Mouse (Mus musculus): ENCODE results near the gene Gm26558. TPM values are rescaled to one million over a fixed set of nuclear protein-coding genes. Genes with fewer than 3 reads are reported as not detected.

Gm26558 gene
- total and polyA plus RNA-seq, 3 experiments = 0.24 to 0.81 TPM; not detected in 1

- TF ChIP-seq E2F4 (IDR thresholded peaks at IDR 0.05; ENCODE audit: borderline replicate concordance, low read depth, low read length) (no peak), ZC3H11A (IDR thresholded peaks at IDR 0.05; ENCODE audit: low read depth, low read length) (no peak)
Observed at GRCm38 (mm10) chr2:70645266-70645780, 16.6 kb downstream of the Gm26558 start (continued).

- no peak for DNase-seq (ENCODE audit: low read depth, low spot score)
- no peaks in the 10 kb centered on the region for H3K79me2 ChIP-seq (ENCODE audit: control insufficient read depth, insufficient read depth, low read length, poor library complexity)
- H3K4me3 ChIP-seq (ENCODE audit: control insufficient read depth in 1 of 2, insufficient read depth in 1 of 2, low read depth in 2 of 2, low read length in 2 of 2) = no peak overlapping the region
- peaks cover 0 to 7% of the 10 kb centered on the region in 2 experiments; a peak in 2 of 4 replicates for H3K36me3 ChIP-seq (ENCODE audit: control insufficient read depth in 1 of 2, insufficient read depth in 2 of 2, low read length in 2 of 2)
- TF ChIP-seq USF1 (IDR thresholded peaks at IDR 0.05; ENCODE audit: low read depth, low read length) = no peak
- no peak for TF ChIP-seq KAT2A (conservative IDR thresholded peaks at IDR 0.05; ENCODE audit: low read depth, low read length)
- TF ChIP-seq MXI1 (IDR thresholded peaks at IDR 0.05; ENCODE audit: low read depth, low read length) = no peak
- no peak for TF ChIP-seq TBP (IDR thresholded peaks at IDR 0.05; ENCODE audit: low read depth, low read length)
- no peak for TF ChIP-seq TAL1 (IDR thresholded peaks at IDR 0.05; ENCODE audit: low read length)
- no peak for TF ChIP-seq MEF2A (IDR thresholded peaks at IDR 0.05; ENCODE audit: extremely low read depth, insufficient replicate concordance, low read depth, low read length, poor library complexity, severe bottlenecking)
- TF ChIP-seq ETS1 (IDR thresholded peaks at IDR 0.05; ENCODE audit: low read depth, low read length) = no peak
- TF ChIP-seq UBTF (IDR thresholded peaks at IDR 0.05; ENCODE audit: borderline replicate concordance, insufficient read depth, low read depth, low read length) = no peak
- TF ChIP-seq ELF1 (IDR thresholded peaks at IDR 0.05; ENCODE audit: low read depth, low read length) = no peak
- no peak for TF ChIP-seq MAZ (IDR thresholded peaks at IDR 0.05; ENCODE audit: low read depth, low read length)
- no peak for TF ChIP-seq CHD1 (IDR thresholded peaks at IDR 0.05; ENCODE audit: low read depth, low read length)
- TF ChIP-seq JUND (IDR thresholded peaks at IDR 0.05; ENCODE audit: low read depth, low read length) = no peak
- no peak for TF ChIP-seq ZKSCAN1 (IDR thresholded peaks at IDR 0.05; ENCODE audit: low read depth, low read length)
- TF ChIP-seq MAX (IDR thresholded peaks at IDR 0.05; ENCODE audit: low read length) = no peak
- no peak for TF ChIP-seq MYC (IDR thresholded peaks at IDR 0.05; ENCODE audit: low read depth, low read length)
- peaks cover 0 to 10% of the 10 kb centered on the region in 2 experiments; a peak in 2 of 4 replicates for H3K4me1 ChIP-seq (ENCODE audit: control insufficient read depth in 1 of 2, insufficient read depth in 2 of 2, low read length in 2 of 2)
- H3K9me3 ChIP-seq (replicated peaks; ENCODE audit: insufficient read depth, low read length) = no peaks in the 10 kb centered on the region
- H3K9ac ChIP-seq (ENCODE audit: control insufficient read depth, low read depth, low read length, poor library complexity, severe bottlenecking) = no peak overlapping the region
- H3K27ac ChIP-seq (ENCODE audit: control insufficient read depth, low read depth, low read length) = no peak overlapping the region
- H3K27me3 ChIP-seq (ENCODE audit: control insufficient read depth in 1 of 2, insufficient read depth in 2 of 2, low read length in 2 of 2) = no peaks in the 10 kb centered on the region
Observed at GRCm38 (mm10) chr2:70642971-70643565, 18.8 kb downstream of the Gm26558 start.

- H3K9me3 ChIP-seq (replicated peaks; ENCODE audit: insufficient read depth, low read length) = no peaks in the 10 kb centered on the region
- H3K4me1 ChIP-seq (ENCODE audit: control insufficient read depth in 1 of 2, insufficient read depth in 2 of 2, low read length in 2 of 2) = peaks cover 0 to 10% of the 10 kb centered on the region in 2 experiments; a peak in 2 of 4 replicates
- DNase-seq (ENCODE audit: low read depth, low spot score) = peak; percentile 33
- TF ChIP-seq CTCF (IDR thresholded peaks at IDR 0.05 in 2 of 3, conservative IDR thresholded peaks at IDR 0.05 in 1 of 3; ENCODE audit: control insufficient read depth in 1 of 3, insufficient read depth in 1 of 3, low read depth in 2 of 3, low read length in 3 of 3, poor library complexity in 1 of 3, severe bottlenecking in 1 of 3) (peak in 2 of 3 experiments; percentile 8 to 42; a peak in 2 of 6 replicates), RAD21 (IDR thresholded peaks at IDR 0.05; ENCODE audit: low read depth, low read length) (peak; percentile 31), SMC3 (IDR thresholded peaks at IDR 0.05; ENCODE audit: low read depth, low read length) (peak; percentile 37; the same call in 1 of the 2 replicates), MAX (IDR thresholded peaks at IDR 0.05; ENCODE audit: low read length) (no peak), MAFK (IDR thresholded peaks at IDR 0.05; ENCODE audit: borderline replicate concordance, low read depth, low read length) (no peak), POLR2AphosphoS5 (IDR thresholded peaks at IDR 0.05; ENCODE audit: borderline replicate concordance, low read depth, low read length) (no peak)
- H3K79me2 ChIP-seq (ENCODE audit: control insufficient read depth, insufficient read depth, low read length, poor library complexity) = no peaks in the 10 kb centered on the region
- H3K27me3 ChIP-seq (ENCODE audit: control insufficient read depth in 1 of 2, insufficient read depth in 2 of 2, low read length in 2 of 2) = no peaks in the 10 kb centered on the region
- H3K27ac ChIP-seq (ENCODE audit: control insufficient read depth, low read depth, low read length) = no peak overlapping the region
- H3K36me3 ChIP-seq (ENCODE audit: control insufficient read depth in 1 of 2, insufficient read depth in 2 of 2, low read length in 2 of 2) = peaks cover 0 to 7% of the 10 kb centered on the region in 2 experiments; a peak in 2 of 4 replicates
- no peak overlapping the region for H3K9ac ChIP-seq (ENCODE audit: control insufficient read depth, low read depth, low read length, poor library complexity, severe bottlenecking)
- H3K4me3 ChIP-seq (ENCODE audit: control insufficient read depth in 1 of 2, insufficient read depth in 1 of 2, low read depth in 2 of 2, low read length in 2 of 2) = no peak overlapping the region
Observed at GRCm38 (mm10) chr2:70640968-70641367, 20.9 kb downstream of the Gm26558 start.
